Mouse (Mus musculus) testis, adult 2 months (tissue): Measurements from ENCODE around the gene Btbd16.

Experiments
- CTCF ChIP-seq: fragments of 200-500 bp; IDR thresholded peaks from 2 replicates; pipeline ENCODE4 v1.5.1; 2012; ENCODE audit warnings: low read depth, mild to moderate bottlenecking, inconsistent platforms, low read length, moderate library complexity; ENCODE audit not compliant: control insufficient read depth, insufficient read depth, insufficient replicate concordance
- POLR2A ChIP-seq: fragments of 200-500 bp; IDR thresholded peaks from 2 replicates; pipeline ENCODE4 v1.6.1; 2012; ENCODE audit warnings: low read depth, mild to moderate bottlenecking, inconsistent platforms, low read length, moderate library complexity; ENCODE audit not compliant: control insufficient read depth

DNA sequence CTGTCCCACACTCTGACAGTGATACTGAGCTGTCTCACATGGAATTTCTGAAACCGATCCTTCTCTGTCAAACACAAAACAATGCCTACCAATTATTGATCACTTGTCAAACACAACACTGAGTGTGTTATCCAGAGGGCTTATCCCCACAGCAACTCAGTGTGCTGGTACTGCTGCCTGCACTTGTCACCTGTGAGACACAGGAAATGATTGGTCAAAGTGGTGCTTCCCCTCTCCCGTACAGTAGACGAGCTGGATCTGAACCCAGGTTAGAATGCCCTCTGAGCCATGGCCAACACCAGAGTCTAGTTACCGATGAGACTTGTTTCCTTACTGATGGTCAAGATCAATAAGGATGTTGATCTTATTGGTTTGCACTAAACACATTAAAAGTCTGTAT lies 27.9 kb downstream of the Btbd16 start:
- TF ChIP-seq CTCF (no peak), POLR2A (no peak)
